Mouse (Mus musculus) yolk sac, embryonic 10.5 days (tissue): ENCODE results near the gene Rexo5.

Experiments
- DNase-seq: peaks from one replicate; pipeline ENCODE4 v3.0.0-alpha.2; 2017; ENCODE audit warnings: low spot score

Gene Rexo5

GRCm38 (mm10) chr7:119793586-119794250 lies at the start of gene Rexo5, which contains the start of gene Eri2:
TSS of gene Rexo5 (plus strand) at chr7:119794006.
TSS of gene Eri2 (minus strand) at chr7:119794058.
- peak; percentile 93 for DNase-seq

- no peak for DNase-seq
Measured at GRCm38 (mm10) chr7:119744321-119744720, 49.5 kb upstream of the Rexo5 start.

DNA sequence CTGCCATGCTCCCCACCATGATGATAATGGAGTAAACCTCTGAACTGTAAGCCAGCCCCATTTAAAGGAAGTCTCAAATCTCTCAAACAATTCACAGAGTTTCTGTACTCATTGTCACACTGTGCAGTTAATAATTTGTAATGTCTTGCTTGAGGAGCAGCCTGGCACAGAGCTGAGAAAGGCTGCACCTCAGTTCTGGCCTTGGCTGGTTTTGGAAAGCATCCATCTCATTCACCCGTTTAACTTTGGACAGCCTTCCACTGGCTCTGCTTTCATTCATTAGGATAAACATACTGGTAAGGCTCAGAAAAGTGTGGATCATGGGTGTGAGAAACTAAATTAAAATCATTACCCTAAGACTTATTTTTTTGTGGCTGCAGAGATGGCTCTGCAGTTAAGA lies 47.9 kb upstream of the Rexo5 start:
- no peak for DNase-seq

DNA sequence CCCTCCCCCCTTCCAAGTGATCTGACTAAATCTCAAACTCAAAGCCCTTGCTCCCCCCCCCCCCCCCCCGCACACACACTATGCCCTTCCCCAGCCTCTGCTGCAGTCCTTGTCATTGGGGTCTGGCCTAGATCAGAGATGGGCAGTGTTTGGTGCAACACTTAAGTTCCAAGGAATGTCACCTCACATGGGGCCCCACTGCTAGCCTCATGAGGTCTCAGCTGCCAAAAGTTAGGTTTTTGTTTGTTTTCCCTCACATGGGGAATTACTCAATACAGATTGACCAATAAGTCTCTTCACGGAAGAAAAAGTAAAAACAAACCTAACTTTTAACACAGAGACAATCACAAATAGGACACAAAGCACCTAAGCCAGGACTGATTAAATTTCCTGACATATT lies 45.0 kb upstream of the Rexo5 start:
- no peak for DNase-seq

DNA sequence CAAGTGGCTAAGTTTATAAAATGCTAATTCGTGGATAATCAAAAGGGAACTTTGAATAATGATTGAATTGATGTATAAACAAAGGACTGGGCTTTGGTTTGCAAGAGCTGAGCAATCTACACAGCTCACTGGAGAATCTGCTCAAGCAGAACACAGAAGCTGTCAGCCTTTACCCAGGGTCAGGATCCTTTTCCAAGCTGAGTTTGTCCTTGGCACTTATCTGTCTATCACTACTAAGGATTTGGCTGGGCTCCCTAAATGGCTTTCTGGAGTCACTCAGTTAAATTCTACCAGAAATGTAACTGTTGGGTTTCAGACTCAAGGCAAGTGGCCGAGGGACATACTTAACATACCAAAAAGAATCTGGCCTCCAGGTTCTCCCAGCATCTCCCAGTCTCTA lies 43.9 kb upstream of the Rexo5 start:
- DNase-seq, result no peak

DNA sequence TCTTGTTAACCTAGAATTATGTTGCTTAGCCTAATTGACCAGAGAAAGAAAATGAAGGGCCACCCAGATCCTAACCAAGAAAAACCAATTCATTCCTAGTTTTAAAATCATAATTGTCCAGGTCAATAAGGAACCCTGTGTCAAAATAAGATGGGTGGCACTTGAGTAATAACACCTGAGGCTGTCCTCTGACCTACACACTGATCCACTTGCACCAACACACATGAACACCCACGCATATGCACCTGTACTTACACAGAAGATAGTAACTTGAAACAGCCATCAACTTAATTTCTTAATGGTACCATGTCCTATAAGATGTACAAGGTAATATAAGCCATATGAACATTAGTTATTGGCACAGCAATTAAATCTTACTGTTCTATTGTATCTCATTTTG lies 40.1 kb upstream of the Rexo5 start:
- DNase-seq, result no peak

DNA sequence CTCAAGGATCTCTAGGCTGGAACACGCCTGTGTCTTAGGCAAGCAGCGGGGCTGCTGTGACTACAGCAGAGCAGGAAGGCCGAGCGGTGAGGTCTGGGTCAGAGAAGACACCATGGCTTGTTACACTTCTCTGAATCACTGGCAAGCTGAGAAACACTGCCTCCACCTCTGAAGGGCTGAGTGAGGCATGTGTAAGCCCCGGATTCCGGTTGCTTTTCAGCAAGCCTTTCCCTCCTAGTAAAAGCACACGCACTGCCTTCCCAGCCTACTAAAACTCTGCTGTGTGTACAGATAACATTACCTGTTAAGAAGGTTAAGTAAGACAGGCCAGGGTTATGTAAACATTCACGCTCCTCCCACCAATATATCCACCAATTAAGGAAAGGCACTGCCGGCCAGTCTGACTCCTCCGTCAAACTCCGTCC lies 33.3 kb upstream of the Rexo5 start, which contains the start of gene Acsm3:
Gene Acsm3, plus strand, starts transcription at position 397 of the 425 bp plus-strand sequence.
- peak; percentile 26 for DNase-seq

GRCm38 (mm10) chr7:119762166-119762697 lies 31.6 kb upstream of the Rexo5 start:
- no peak for DNase-seq

DNA sequence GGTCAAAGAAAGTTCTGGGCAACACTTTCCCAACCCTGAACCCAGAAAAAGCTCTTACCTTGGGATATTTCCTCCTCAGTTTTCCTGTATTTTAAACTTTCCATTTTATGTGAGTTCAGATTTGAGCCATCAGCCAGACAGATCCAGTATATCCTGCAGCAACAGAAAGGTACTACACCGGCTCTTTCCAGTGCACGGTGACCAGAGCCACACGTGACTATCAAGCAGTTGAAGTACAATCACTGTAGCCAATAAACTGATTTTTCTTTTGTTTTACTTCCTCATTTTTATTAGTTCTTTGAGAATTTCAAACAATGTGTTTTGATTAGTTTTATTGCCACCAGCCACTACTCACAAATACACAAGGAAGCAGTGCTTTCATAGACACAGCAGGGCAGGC lies 29.4 kb upstream of the Rexo5 start:
- DNase-seq, result no peak

- no peak for DNase-seq
Measured at GRCm38 (mm10) chr7:119766996-119767395, 26.8 kb upstream of the Rexo5 start.

DNA sequence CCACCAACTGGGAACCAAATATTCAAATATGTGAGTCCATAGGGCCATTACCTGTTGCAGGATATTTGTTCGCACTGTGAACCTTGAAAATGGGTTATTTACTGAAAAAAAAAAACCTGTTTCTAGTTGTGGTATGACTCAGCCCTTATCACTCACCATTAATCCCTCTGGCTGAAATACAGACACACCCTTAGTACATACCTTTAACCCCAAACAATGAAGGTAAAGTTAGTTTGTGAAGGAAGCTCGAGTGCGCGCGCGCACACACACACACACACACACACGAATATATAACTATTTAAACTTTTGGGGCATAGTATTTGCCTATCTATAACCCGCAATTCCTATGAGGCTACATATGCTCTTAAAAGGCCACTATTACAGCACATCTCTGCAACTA lies 23.9 kb upstream of the Rexo5 start:
- no peak for DNase-seq

- DNase-seq, result no peak
Measured at GRCm38 (mm10) chr7:119783453-119783852, 10.4 kb upstream of the Rexo5 start.

DNA sequence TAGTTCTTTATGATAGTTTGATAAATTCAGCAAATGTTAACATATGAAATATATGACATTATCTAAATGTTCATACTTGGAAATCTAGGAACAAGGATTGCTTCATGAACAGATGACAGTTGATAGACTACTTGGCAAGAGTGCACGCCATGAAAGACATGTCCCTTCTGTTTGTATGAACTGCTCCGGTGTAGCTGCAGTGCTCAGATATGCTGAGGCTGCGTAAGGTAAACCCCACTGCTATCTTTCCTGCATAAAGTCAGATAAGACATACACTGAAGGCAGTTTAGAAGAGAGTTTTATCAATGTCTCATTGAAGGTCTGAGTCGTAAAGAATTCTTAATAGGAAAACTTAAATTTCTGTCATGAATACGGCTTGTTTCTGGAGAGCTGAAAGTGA lies 8.9 kb upstream of the Rexo5 start:
- no peak for DNase-seq

DNA sequence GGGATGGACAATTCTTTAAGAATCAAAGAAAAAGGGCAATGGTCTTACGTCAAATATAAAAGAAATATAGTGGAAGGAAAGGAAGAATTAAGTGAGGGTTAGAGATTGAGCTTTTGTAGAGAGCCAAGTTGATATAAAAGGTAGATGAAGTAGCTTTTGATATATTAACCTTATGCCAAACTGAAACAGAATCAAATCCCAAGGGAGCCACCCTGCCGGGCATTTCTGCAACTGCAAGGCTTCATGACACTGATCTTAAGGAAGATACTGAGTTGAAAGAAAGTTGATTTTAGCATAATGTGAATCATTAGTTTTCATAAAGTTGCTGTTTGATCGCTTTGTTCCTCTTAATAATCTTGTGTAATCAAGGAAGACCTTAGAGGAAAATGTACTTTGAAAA lies 4.8 kb upstream of the Rexo5 start:
- no peak for DNase-seq

GRCm38 (mm10) chr7:119794251-119794638 lies 439 bp downstream of the Rexo5 start:
- no peak for DNase-seq

- no peak for DNase-seq
Measured at GRCm38 (mm10) chr7:119795311-119795710, 1.5 kb downstream of the Rexo5 start.

GRCm38 (mm10) chr7:119800488-119800887 lies 6.7 kb downstream of the Rexo5 start:
- DNase-seq, result no peak

DNA sequence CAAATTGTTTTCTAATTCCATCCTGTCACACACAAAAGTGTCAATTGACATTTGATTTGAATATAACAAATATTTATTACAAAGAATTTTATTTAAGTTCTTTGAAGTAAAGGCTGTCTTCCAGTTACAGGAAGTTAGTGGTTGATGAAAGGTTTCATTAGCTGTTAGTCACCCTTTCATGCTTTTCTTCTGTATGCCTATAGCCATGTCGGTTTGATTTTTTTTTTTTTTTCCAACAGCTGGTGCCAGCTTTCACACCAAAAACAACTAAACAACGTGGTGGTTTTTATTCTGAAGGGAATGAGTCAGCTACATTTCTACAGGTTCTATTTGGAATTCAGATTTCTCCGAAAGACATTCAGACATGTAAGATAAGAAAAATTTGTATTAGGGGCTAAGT lies 7.2 kb downstream of the Rexo5 start:
- no peak for DNase-seq

GRCm38 (mm10) chr7:119807396-119807795 lies 13.6 kb downstream of the Rexo5 start:
- no peak for DNase-seq

GRCm38 (mm10) chr7:119808723-119809122 lies 14.9 kb downstream of the Rexo5 start:
- no peak for DNase-seq

- no peak for DNase-seq
Measured at GRCm38 (mm10) chr7:119835371-119835770, 41.6 kb downstream of the Rexo5 start.

DNA sequence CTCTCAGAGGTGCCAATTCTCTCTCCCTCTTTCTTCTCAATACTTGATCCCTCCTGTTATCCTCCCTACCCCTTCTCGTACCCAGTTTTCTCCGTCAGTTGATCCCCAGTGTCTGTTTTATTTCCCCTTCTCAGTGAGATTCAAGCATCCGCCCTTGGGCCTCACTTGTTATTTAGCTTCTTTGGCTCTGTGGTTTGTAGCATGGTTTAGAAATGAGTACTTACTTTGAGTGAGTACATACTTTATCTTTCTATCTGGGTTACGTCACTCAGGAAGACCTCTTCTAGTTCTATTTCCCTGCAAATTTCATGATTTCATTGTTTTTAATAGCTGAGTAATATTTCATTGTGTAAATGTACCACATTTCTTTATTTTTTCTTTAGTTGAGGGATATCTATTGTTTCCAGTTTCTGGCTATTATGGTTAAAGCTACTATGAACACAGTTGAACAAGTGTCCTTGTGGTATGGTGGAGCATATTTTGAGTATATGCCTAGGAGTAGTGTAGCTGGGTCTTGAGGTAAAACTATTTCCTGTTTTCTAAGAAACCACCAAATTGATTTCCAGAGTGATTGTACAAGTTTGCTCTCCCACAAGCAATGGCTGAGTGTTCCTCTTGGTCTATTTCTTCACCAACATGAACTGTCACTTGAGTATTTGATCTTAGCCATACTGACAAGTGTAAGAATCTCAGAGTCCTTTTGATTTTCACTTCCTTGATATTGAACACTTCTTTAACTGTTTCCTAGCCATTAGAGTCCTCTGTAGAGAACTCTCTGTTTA lies 42.4 kb downstream of the Rexo5 start:
- DNase-seq, result no peak

- no peak for DNase-seq
Measured at GRCm38 (mm10) chr7:119841820-119842449, 48.1 kb downstream of the Rexo5 start.
